Mouse (Mus musculus): ENCODE measurements around the gene Igbp1b. TPM values are rescaled to one million over a fixed set of nuclear protein-coding genes. Genes with fewer than 3 reads are reported as not detected.

Gene Igbp1b
- not detected for total RNA-seq (2021)
- long read RNA-seq, experiment 1: 0 reads
- long read RNA-seq, experiment 2: 0 reads

DNA sequence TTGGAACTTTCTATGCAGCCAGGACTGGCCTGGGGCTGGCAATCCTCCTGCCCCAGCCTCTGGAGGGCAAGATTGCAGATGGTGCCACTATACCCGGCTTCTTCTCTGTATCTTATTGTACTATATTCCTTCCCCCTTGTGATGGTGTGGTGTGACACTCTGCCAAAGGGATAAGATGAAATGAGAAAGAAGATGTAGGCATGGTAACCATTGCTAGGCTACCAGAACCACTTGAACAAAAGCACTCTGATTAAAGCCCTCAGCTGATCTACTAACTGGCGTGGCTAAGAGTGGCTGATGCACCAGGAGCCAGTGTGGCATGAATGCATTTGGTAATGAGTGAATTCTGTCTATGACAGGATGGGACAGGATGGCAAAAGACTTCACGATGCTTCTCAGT is at the start of gene Igbp1b:
Gene Igbp1b (minus strand): TSS at position 29 of the 400 bp plus-strand sequence.
- DNase-seq: no peak

DNA sequence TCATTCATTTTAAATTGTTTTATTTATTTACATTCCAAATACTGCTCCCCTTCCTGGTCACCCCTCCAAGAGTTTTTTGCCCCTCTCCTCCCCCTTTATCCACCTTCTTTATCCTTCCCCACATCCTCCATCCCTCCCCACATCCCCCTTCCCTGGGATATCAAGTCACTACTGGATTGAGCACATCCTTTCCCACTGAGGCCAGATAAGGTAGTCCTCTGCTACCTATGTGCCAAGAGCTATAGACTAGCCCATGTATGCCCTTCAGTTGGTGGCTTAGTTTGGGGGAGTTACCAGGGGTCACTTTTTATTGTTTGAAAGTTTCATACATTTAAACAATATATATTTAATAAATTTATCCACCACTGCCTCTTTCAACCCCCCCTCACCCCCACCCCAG is 24.6 kb upstream of the Igbp1b start:
- DNase-seq: no peak

DNA sequence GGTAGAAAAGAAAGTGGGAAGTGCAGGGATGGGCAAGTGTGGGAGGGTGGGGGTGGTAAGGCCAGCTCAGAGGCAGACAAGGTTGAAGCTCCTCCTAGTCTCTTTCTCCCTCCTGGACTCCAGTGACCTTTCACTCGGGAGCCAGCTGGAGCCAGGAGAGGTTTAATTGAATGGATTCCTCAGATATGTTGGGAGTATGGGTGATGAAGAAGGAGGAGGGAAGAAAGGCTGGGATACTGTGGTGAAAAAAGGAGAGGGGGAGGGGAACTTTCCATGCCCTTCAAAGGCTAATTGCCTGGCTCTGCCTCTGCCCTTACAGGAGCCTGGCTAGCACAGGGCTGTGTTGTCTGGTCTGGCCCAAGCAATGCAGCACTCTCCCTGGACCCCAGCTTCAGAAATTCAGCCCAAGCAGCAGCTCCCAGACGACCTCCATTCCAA is 14.4 kb upstream of the Igbp1b start:
- no peak for DNase-seq

DNA sequence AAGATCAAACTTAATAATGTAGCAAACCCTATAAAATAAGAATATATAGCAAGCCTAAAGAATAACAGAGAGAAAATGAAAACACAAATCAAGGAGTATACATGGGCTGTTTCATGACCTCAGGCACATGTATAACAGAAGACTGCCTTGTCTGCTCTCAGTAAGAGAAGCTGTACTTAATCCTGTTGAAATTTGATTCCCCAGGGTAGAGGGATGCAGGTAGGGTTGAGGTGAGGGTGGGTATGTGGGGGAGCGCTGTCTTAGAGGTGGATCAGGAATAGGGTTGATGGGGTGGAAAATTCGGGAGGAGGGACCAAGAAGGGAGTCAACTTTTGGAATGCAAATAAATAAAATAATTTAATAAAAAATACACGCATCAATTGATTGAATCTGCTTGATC is 7.1 kb upstream of the Igbp1b start:
- DNase-seq: no peak

DNA sequence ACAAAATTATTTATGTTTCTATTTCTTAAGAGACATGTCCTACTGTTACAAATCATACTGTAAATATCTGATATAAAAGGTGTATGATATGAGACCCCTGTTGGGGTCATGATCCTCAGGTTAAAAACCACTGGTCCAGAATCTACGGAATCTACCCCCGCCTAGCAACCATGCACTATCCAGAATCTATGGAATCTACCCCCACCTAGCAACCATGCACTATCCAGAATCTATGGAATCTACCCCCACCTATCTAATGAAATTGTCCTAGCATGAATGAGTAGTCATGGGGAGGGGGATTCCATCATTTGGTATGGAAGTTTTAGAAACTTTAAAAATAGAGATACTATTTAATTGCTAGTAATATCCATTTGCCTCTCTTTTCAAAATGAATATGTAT is 12.7 kb downstream of the Igbp1b start:
- no peak for DNase-seq

DNA sequence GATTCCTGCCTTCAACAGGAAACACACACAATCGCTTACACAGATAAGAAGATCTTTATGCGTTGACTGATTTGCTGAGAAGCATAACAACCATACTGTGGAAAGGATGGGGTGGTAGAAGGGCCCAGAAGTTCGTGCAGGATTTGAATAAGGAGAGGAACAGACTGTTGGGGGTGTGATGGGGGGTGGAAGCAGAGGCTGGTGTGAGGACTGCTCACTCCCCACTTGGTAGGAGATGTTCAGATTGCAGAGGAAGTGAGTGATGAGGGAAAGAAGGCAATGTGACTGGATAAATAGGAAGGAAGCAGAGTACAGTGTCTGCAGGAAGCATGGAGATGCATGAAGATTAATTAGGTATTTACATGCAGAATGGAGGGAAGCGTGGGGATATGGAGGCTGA is 19.0 kb downstream of the Igbp1b start:
- DNase-seq: no peak

DNA sequence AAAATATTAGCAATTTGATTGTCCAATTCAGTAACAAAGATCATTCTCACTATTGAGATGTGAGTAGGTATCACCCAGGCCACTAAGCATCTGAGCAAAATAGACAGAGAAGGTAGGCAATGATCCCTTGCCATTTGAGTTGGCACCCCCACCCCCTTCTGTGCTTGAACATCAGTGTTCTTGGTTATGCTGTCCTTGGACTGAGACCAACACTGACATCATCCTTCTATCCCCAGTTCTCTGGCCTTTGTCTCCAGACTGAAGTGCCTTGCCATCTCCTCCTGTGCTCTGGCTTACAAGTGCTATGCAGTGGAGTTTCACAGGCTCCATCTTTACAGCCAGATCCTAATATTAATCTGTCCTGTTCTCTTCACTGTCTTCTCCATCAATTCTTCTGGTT is 37.6 kb downstream of the Igbp1b start:
- peak; percentile 27 to 58 for DNase-seq

DNA sequence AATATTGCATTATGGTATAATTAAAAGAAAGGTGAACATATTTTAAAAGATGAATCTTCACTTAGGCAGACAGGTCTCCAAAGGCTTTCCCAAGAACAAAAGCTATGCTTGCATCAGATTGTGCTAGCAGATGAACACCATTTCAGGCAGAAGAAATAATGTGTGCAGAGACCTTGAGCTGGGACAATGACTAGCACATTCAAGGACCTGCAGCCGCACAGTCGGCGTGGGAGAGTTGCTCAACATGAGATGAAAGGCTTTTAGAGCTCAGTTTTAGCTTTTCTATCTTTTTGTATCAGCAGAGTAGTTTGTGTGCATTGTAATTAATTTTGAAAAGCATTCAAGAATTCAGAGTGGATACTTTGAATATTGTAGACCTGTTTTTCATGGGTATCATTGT is 39.9 kb downstream of the Igbp1b start:
- DNase-seq: peak; percentile 23 to 63

Other genes starting within 250 kb of the Igbp1b start
- gene Lmo3, start 76.6 kb downstream of the Igbp1b start, total RNA-seq (2021): under 1 TPM; 0.50 to 0.56 TPM

Measured in adrenal gland, postnatal 36 days (tissue).